Mouse (Mus musculus) layer of hippocampus, postnatal 25 days (tissue): Measurements from ENCODE around the gene 3110001I22Rik. TPM values are rescaled to one million over a fixed set of nuclear protein-coding genes. Genes with fewer than 3 reads are reported as not detected.

ENCODE experiments used
- DNase-seq, 2 experiments: peaks; one replicate each; pipeline ENCODE4 v3.0.0; 2022; ENCODE audit warnings: mixed read lengths in 2 of 2, low spot score in 1 of 2; ENCODE audit errors: extremely low spot score in 1 of 2
- total RNA-seq, 2 experiments: library from RNA; stranded (reverse); gene quantifications; 2 replicates each; pipeline ENCODE4 v1.2.3; 2021

3110001I22Rik gene
- total RNA-seq, 2 experiments from 2014 or later = 3.5 to 3.6 TPM

- no peak for DNase-seq
Observed at GRCm38 (mm10) chr16:13716821-13717553, 45.3 kb downstream of the 3110001I22Rik start.

- DNase-seq = no peak
Observed at GRCm38 (mm10) chr16:13722937-13723336, 51.2 kb downstream of the 3110001I22Rik start.

DNA sequence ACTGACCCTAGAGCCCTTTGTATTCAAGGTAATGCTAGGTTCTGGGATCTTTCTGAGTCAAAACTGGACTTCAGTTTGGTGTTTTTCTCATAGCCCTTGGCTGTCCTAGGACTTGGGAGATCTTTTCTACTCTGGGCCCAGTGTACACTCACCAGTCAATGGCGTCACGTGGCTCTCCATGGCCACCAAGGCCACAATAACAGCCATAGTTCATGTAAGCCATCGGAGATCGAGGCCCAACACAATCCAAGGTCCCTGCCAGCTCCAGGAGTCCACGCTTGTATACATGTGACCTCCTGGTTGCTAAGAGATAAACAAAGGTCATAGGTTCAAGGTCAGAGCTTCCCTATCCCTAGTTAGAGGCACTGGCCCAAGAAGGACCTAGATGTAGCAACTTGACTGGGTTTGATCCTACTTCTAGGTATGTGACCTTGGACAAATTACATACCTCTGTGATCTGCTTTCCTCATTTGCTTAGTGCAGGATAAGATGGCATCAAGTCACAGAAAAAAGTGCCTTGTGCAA is 56.1 kb downstream of the 3110001I22Rik start:
- no peak for DNase-seq

Other genes with a start within 250 kb of the 3110001I22Rik start
- gene Parn, start 3.8 kb upstream of the 3110001I22Rik start, total RNA-seq = 10 to 100 TPM; 26.7 to 27.1 TPM
- gene Bfar, start 71 bp upstream of the 3110001I22Rik start, total RNA-seq = 10 to 100 TPM; 35.0 to 40.4 TPM
- gene Pla2g10, start 59.1 kb downstream of the 3110001I22Rik start, total RNA-seq = not detected
- gene Rrn3, start 108.8 kb downstream of the 3110001I22Rik start, total RNA-seq = 10 to 100 TPM; 47.0 to 49.1 TPM
- gene Ntan1, start 146.9 kb downstream of the 3110001I22Rik start, total RNA-seq = 10 to 100 TPM; 84.7 to 86.4 TPM
- gene Pdxdc1, start 231.2 kb downstream of the 3110001I22Rik start, total RNA-seq = 10 to 100 TPM; 75.7 to 76.8 TPM
- gene Mpv17l, start 231.2 kb downstream of the 3110001I22Rik start, total RNA-seq = 10 to 100 TPM; 72.7 to 74.0 TPM